Mouse (Mus musculus) C2C12 (cell line): ENCODE measurements around the gene Gucd1. TPM values are rescaled to one million over a fixed set of nuclear protein-coding genes. Genes with fewer than 3 reads are reported as not detected.

ENCODE experiments used
- H3K27me3 ChIP-seq: one replicate; pipeline ENCODE4 v1.6.1; 2011; ENCODE audit not compliant: control insufficient read depth, insufficient read depth, insufficient read length
- H3K36me3 ChIP-seq: one replicate; pipeline ENCODE4 v1.6.1; 2011; ENCODE audit not compliant: control insufficient read depth, insufficient read depth
- H3K4me3 ChIP-seq: one replicate; pipeline ENCODE4 v1.5.1; 2011; ENCODE audit warnings: mild to moderate bottlenecking, control low read depth; ENCODE audit not compliant: poor library complexity, insufficient read depth, severe bottlenecking
- H3K79me2 ChIP-seq: one replicate; pipeline ENCODE4 v1.6.1; 2011; ENCODE audit not compliant: control insufficient read depth, insufficient read depth
- H3K79me3 ChIP-seq: one replicate; pipeline ENCODE4 v1.6.1; 2011; ENCODE audit warnings: low read depth, control low read depth
- H3ac ChIP-seq: one replicate; pipeline ENCODE3; 2011; ENCODE audit warnings: low read depth; ENCODE audit not compliant: control insufficient read depth, insufficient read length
- CEBPB ChIP-seq: IDR thresholded peaks from one replicate; pipeline ENCODE4 v1.6.1; 2011; ENCODE audit warnings: low read depth, mild to moderate bottlenecking, control low read depth, moderate library complexity
- CTCF ChIP-seq: IDR thresholded peaks from one replicate; pipeline ENCODE4 v1.5.1; 2011; ENCODE audit not compliant: control insufficient read depth, insufficient read depth, insufficient read length
- FOSL1 ChIP-seq: IDR thresholded peaks from one replicate; pipeline ENCODE4 v1.8.0; 2011; ENCODE audit warnings: mild to moderate bottlenecking, low read length; ENCODE audit not compliant: poor library complexity, insufficient read depth, severe bottlenecking
- MAX ChIP-seq: IDR thresholded peaks from one replicate; pipeline ENCODE4 v1.6.1; 2011; ENCODE audit warnings: mild to moderate bottlenecking, control low read depth
- MYOD1 ChIP-seq: IDR thresholded peaks from one replicate; pipeline ENCODE4 v1.6.1; 2011; ENCODE audit warnings: low read depth; ENCODE audit not compliant: control insufficient read depth, insufficient read length
- MYOG ChIP-seq: IDR thresholded peaks from one replicate; pipeline ENCODE4 v1.6.1; 2011; ENCODE audit not compliant: control insufficient read depth, insufficient read length; ENCODE audit errors: extremely low read depth
- USF1 ChIP-seq: IDR thresholded peaks from one replicate; pipeline ENCODE4 v1.6.1; 2011; ENCODE audit warnings: low read depth, mild to moderate bottlenecking, control low read depth, moderate library complexity
- polyA plus RNA-seq: library from polyadenylated mRNA; unstranded; fragments of >200 nt; fragmentation: generic; extraction: Trizol; gene quantifications from one replicate; pipeline ENCODE4 v1.2.1, GENCODE M21; 2012; ENCODE audit warnings: missing spikeins

The Gucd1 gene
- polyA plus RNA-seq, 1 experiment, result 15.7 TPM

DNA sequence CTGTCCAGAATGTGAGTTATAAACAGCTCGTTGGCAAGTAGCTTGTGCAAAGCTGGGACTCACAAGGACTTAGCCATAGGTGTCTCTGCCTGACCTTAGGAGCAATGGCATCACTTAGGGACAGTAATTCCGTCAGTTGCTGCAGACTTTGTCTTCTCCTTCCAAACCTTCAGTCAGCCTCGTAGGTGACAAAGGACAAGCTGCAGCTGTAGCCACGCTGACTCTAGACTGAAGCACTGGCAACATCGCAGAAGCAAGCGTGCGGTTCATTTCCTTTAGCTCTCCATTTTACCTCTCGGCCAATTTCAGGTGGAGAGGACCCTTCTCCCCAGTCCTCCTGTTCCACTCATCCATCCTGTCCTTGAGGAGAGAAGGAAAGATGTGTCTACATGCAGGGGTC, 193.8 kb downstream of the Gucd1 start:
- no peak overlapping the region for H3ac ChIP-seq
- no peaks in the 10 kb centered on the region for H3K79me3 ChIP-seq
- no peak overlapping the region for H3K4me3 ChIP-seq
- TF ChIP-seq USF1 (no peak), MAX (no peak), CTCF (no peak), MYOG (no peak), CEBPB (no peak), FOSL1 (no peak), MYOD1 (no peak)
- H3K36me3 ChIP-seq, result no peaks in the 10 kb centered on the region
- H3K79me2 ChIP-seq, result no peaks in the 10 kb centered on the region
- H3K27me3 ChIP-seq, result no peaks in the 10 kb centered on the region

DNA sequence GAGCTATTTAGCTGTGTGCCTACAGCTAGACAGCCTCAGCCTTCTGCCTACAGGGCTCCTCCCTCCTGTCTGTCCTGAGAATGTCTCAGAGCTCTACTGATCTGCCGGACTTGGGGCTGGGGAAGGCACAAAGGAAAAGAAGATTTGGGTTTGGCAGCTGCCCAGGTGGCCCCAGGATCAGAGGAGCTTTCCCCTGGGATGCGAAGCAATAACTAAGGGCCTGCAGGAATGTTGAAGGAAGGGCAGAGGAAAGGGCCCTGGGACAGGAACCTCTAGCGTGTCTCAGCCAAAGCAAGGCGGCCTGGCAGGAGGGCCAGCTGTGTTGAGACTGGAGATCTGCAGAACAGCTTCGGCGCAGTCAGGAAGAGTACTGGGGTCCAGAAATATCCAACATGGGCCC, 194.8 kb downstream of the Gucd1 start:
- Histone ChIP-seq H3ac (no peak overlapping the region), H3K79me2 (no peaks in the 10 kb centered on the region), H3K79me3 (no peaks in the 10 kb centered on the region), H3K4me3 (no peak overlapping the region), H3K36me3 (no peaks in the 10 kb centered on the region), H3K27me3 (peaks cover 3% of the 10 kb centered on the region)
- TF ChIP-seq USF1 (no peak), MYOD1 (no peak), MYOG (no peak), MAX (no peak), CEBPB (no peak), FOSL1 (no peak), CTCF (no peak)

DNA sequence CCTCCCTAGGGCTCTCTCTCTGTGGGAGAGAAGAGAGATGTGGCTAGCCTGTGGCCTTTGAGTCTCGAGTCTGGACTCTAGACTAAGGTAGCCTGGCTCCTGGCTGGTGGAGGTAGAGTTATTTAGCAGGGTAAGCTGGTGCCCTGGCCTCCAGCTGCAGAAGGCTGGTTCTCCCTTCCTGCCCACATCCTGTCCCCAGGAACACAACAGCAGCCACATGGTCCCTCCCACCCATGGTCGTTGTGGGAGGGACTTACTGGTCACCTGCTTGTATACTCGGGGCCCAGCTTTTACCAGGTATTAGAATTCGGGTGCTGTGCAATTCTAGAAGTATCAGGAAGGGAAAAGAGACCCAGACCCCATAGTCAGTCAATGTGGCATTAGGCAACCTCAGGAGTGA, 197.5 kb downstream of the Gucd1 start:
- no peak overlapping the region for H3K4me3 ChIP-seq
- no peak for TF ChIP-seq CTCF
- no peak for TF ChIP-seq MYOG
- TF ChIP-seq MYOD1, result no peak
- TF ChIP-seq FOSL1, result no peak
- TF ChIP-seq USF1, result no peak
- no peak for TF ChIP-seq MAX
- no peak for TF ChIP-seq CEBPB
- peaks cover 10% of the 10 kb centered on the region for H3K27me3 ChIP-seq
- no peak overlapping the region for H3ac ChIP-seq
- H3K79me3 ChIP-seq, result no peaks in the 10 kb centered on the region
- H3K36me3 ChIP-seq, result no peaks in the 10 kb centered on the region
- no peaks in the 10 kb centered on the region for H3K79me2 ChIP-seq

DNA sequence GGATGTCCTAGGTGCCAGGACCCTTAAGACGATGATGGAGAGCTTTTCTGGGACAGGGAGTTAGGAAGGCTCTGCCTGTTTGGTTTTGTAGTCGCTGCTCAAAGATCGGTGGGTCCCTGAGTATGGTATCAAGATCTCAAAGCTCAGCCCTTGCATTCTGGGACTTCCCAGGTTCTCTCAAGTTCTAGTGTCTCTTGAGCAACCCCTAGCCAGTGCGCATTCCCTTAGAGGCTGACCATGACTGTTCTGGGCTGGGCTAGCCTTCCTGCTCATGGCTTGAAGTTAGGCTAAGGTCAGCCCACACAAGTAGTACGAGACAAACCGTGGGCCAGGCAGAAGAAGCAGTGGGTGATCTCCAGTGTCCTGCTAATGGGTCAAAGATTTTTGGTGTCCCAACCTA, 199.6 kb downstream of the Gucd1 start:
- Histone ChIP-seq H3K79me3 (no peaks in the 10 kb centered on the region), H3ac (no peak overlapping the region), H3K4me3 (no peak overlapping the region), H3K36me3 (no peaks in the 10 kb centered on the region), H3K27me3 (peaks cover 10% of the 10 kb centered on the region), H3K79me2 (no peaks in the 10 kb centered on the region)
- TF ChIP-seq MYOD1 (no peak), FOSL1 (no peak), USF1 (no peak), MYOG (no peak), CEBPB (no peak), CTCF (no peak)

DNA sequence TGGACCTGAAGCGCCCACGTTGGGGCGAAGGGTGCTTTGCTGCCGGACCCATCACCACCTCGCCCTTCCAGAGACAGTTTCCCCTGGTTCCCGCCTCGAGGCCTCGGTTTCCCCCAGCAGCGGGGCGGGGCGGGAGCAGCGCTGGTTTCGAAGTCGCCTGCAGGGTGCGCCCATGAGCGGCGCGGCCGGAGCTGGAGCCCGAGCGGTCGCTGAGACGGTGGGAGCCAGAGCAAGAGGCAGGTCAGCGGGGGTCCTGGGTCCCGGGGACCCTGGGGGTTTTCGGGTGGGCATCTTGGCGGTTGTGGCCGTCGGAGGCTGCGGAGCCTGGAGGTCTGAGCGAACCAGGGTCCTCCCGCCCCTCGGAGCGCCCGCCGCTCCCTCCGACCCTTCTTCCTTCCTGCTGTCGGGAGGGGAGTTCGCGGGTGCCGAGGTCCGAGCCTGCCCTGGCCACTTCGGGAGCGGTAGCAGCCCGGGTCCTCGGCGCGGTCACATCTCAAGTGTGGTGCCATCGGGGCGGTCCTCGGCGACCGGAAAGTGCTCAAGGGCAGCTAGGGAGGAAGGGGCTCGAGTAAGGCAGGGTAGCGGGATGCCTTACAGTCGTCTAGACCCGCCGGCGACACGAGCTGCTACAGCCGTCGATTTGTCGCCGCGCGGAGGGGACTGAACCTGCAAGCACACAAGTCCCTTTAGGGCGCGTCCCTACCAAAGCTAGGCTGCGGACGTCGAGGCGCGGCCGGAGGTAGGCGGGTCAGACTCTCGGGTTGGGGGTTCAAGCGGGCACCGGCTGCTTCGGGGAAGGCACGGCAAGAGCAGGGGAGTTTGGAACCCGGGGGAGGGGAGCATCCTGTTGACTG, 200.6 kb downstream of the Gucd1 start:
- H3K79me3 ChIP-seq, result no peaks in the 10 kb centered on the region
- H3ac ChIP-seq, result peak overlapping the region; percentile 51
- H3K79me2 ChIP-seq, result no peaks in the 10 kb centered on the region
- no peak overlapping the region for H3K4me3 ChIP-seq
- TF ChIP-seq FOSL1 (no peak), MAX (no peak), USF1 (no peak), CEBPB (no peak), MYOD1 (no peak), CTCF (peak; percentile 83)
- H3K36me3 ChIP-seq, result peaks cover 8% of the 10 kb centered on the region
- peaks cover 10% of the 10 kb centered on the region for H3K27me3 ChIP-seq

DNA sequence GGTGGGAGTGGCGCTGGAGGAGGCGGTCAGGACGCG, 201.1 kb downstream of the Gucd1 start, which contains the start of gene Adora2a:
TSS of gene Adora2a (plus strand) at position 6 of the 36 bp plus-strand sequence.
- H3K27me3 ChIP-seq, result peaks cover 10% of the 10 kb centered on the region
- TF ChIP-seq FOSL1, result no peak
- no peak for TF ChIP-seq MYOG
- no peak for TF ChIP-seq USF1
- no peak for TF ChIP-seq CEBPB
- TF ChIP-seq CTCF, result no peak
- TF ChIP-seq MYOD1, result no peak
- no peak for TF ChIP-seq MAX
- no peaks in the 10 kb centered on the region for H3K79me2 ChIP-seq

More for the DNA sequence above, 201.1 kb downstream of the Gucd1 start, which contains the start of gene Adora2a:
- no peak within 1 kb of the TSS for H3K4me3 ChIP-seq
- H3K36me3 ChIP-seq, result peaks cover 13% of the 10 kb centered on the region
- no peaks in the 10 kb centered on the region for H3K79me3 ChIP-seq
- peak within 1 kb of the TSS; percentile 51 for H3ac ChIP-seq
